Mouse (Mus musculus) urinary bladder, adult 2 months (tissue): ENCODE measurements at regions not wholly inside any gene's neighbourhood (a gene's known extent, or its start where the extent isn't known, plus 50 kb on each side); places are given as distances from the start of the nearest gene placed in this dataset.
A peak's percentile ranks its signal among the peaks of the same experiment; 100 is the strongest.

ENCODE experiments used
- DNase-seq: peaks from one replicate; pipeline ENCODE4 v3.0.0; 2022; ENCODE audit warnings: low spot score

DNA sequence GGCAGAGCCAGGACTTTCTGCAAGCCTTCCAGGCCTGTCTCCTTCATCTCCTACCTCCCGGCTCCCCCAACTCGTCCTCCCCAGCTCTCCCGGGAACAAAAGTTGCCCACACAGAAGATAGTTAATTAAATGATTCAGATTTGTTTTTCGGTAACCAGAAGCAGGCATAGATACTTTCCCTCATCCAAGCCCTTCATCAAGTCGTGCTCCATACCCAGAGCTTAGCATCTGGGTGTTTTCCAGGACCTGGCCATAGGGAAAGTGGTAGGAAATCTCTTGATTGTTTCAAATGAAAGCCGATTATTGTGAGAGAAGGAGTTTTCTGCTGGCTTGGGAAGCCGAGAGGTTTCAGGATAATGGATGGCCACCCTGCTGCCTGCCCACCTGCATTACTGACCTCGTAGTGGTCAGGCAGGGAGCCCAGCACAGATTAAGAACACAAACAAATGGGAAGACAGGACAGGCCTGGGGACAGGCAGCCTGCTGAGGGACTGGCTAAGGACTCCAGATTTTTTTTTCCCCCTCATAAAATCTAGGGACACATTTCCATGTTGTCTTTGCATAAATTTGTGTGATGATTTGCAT, 142.2 kb upstream of the Cadm1 start:
- DNase-seq = no peak

DNA sequence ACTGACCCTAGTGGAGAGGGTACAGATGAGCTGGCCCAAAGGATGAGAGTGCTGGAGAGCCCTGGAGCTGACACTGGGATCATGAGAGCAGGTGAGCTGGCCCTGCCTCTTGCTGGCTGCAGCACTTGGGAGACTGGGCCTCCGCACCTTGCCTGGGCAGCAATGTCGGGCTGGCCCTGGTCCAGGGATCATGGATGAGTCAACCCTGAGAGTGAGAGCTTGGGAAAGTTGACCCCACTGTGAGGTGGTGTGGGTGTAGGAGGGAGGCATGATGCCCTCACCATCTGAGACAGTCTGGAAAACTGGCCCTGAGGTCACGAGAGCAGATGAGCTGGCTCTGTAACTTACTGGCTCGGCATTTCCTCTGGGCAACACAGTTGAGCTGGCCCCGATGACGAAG, 140.1 kb upstream of the Cadm1 start:
- DNase-seq = no peak

DNA sequence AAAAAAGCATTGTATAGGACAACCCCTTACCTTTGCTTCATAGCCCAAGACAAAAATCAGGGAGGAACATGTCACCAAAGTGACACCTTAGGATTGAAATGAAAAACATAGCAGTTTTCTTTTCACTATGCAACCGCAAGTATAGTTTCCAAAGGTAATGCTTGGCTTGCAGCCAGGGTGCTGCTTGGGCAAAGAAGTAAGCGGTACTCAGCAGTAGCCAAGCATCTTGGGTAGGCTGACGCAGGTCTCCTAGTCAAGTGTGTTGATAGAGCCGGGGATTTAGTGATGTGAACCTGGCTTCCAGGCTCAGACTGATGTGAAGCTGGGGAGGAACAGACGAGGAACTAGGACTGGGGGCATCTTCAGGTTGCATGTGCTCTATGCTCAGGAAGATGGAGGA, 138.3 kb upstream of the Cadm1 start:
- DNase-seq = no peak

DNA sequence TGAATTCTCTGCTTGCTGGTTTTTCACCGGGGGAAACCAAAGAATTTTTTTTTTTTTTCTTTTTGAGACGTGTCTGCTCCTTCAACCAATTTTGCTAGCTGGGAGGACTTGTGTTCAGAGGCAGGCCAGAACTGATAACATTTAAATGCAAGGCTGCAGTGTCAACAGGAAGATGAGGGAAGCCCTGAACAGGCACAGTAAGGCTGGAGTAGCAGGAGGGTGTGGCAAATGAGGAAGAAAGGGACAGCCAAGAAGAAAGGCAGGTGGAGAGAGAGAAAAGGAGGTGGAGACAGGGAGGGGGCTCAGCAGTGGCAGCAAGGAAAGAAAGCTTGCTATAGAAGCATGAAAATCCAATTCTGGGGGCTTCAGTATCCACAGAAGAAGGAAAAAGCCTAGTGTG, 130.4 kb upstream of the Cadm1 start:
- no peak for DNase-seq

DNA sequence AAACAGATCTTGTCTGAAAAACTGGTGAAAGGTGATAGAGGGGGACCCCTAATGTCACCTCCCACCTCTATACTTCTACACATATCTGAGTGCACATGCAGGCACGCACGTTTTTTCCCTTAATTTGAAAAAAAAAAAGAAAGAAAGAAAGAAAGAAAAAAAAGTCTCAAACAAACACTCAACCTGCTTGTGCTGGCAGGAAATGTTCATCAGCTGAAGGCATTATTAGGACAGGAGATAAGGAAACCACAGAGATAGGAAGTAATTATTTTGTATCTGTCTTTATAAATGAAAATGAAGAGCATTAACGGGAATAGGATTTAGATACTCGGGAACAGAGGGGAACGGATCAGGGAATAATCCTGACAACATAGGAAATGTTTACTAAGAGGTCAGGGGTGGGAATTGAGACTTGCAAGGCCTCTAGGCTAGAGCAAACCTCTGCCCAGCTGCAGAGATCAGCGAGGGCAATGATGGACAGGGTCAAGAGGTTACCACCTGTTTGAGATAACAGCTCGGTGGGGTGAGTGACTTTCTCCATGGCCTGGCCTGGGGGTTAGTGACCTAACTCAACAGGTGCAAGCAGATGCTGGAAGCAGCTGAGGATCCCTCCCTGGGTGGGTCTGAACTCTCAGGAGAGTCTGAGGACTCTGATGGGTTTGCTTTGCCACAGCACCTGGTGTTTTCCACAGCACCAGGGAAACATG, 129.7 kb upstream of the Cadm1 start:
- DNase-seq = no peak

DNA sequence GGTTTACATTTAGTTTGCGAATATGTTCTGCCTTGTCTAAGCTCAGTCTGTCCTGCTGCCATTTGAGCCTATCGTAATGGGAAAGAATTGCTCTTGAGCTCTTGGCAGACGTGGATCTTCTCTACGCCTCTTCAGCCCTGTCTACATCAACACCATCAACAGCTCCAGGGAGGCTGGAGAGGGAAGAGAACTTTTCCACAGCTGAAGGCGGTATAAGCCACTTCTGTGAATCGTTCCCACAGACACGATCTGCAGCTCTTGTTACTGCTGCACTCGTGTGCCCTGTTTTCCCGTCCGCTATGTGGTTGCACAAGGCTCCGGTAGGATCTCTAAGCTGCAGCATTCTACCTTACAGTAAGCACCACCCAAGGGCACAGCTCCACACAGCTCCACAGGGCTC, 128.5 kb upstream of the Cadm1 start:
- DNase-seq = no peak

DNA sequence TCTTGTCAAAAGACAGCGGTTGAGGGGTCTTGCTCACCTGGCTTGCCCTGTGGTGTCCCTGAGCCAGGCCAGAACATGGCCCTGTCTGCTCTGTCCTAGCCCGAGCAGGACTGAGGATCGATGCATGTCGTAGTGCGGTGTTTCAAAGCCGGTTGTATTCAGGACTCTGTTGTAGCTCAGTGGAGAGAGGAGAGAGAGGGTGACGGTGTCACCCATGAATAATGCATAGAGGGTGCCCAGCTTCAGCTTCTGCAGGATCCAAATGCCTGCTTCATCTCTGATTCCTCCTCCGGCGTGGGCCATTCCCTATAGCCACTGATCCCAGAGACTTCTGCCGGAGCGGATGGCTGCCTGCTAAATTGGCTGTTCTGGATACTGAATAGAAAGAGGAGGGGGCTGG, 126.7 kb upstream of the Cadm1 start:
- no peak for DNase-seq

DNA sequence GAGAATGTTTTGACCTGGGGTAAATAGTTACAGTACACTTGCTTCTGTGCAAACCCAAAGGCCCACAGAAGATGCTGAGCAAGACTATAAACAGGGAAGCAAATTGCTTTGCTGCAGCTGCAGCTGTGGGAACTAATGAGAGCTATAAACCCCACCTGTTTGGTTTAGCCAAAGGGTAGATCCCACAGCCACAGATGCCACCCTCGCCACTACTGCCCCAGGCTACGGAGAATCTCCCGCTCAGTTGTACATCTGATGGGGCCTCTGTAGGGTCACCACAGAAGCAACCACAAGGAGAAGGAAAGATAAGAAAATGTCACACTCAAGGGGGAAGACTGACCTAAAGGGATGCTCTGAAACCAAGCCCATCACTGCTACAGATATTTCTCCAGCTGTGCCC, 125.2 kb upstream of the Cadm1 start:
- DNase-seq = no peak

DNA sequence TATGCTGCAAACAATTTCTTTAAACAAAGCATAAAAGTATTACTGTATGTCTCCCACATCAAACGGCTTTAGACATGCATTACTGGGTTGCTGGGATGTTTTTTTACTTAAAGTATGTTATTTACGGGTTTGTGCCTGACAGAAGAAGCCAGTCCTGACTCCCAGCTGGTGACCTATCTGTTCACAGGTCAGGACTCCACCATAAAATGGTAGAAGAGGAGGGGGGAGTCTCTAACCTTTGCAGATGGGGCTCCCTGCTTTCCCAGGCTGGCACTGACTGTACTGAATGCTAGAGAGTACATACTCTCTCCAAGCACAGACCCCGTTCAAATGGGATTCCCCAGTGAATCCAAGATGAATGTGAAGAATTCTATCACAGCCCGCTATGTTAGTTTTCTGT, 124.4 kb upstream of the Cadm1 start:
- no peak for DNase-seq

DNA sequence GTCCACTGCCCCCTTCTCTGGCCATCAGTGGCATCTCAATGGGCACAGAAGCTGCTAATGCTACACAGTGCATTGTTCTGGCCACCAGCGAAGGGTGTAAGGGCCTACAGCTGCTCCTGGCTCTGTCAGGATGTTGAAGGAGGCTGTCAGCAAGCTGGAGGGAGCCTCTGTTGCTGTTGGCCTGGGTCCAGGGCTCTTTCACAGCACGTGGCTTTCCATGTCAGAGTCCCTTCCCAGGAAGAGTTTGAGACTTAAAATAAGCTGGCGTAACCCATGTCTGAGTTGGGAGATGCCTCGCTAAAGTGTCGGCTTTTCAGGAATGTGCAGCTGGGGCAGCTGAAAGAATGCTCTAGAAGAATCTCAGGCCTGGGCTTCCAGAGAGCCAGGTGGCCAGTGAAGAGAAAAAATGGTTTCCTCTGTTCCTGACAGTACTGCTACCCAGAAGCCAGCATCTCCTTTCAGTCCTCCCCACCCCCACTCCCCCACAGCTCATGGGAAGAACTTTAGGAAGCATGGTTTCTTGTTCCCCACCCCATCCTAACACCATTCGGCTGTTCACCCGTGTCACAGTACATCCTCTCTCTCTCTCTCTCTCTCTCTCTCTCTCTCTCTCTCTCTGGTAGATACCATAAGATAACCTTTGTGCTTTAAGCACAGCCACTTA, 122.8 kb upstream of the Cadm1 start:
- DNase-seq = no peak

DNA sequence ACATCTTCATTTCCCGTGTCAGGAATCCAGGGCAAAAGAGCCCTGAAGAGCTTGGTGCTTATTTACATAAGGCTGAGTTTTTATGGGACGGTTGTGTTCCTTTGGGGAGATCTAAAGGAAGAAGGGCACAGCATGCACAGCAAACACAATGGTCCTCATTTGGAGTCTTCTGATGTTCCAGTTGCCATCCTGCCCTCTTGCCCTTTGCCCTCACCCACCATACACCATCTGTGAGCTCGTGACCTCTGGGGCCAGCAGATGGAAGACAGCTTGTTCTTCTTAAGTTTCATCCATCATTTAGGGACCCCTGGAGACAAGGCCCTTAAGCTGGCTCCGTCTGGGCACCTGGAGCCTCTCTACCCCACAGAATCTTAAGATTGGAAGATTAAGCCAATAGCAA, 121.9 kb upstream of the Cadm1 start:
- no peak for DNase-seq

DNA sequence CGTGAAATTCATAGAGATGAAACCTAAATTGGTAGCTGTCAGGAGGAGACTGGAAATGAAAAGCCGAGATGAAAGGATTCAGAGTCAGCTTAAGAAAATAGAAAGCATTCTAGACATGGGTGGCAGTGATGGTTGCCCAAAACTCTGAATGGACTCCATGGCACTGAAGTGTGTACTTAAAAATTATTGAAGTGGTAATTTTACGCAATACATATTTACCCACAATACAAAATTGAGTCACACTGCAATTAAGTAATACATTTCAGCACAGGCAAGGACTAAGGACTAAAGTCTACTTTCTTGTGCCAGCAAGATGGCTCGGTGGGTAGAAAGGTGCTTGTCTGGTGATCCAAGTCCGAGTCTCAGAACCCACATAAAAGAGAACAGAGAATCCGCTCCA, 120.4 kb upstream of the Cadm1 start:
- DNase-seq = no peak

DNA sequence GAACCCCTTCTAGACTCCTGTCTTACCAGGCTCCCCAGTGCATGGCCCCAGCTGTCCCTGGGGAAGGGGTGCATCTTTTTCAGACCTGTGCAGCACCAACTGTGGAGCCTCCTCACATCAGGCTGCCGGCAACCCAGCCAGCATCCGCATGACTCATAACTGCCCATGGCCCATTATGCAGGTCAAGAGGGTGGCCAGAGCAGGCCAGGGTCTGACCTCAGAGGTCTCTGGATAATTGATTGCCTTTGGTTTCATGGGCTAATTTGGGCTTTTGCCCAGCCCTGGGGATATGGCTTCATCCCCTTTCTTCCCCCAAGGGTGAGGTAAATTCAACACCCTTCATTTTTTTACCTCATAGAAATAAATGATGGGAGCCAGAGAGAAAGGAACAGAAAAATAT, 117.2 kb upstream of the Cadm1 start:
- DNase-seq = no peak

DNA sequence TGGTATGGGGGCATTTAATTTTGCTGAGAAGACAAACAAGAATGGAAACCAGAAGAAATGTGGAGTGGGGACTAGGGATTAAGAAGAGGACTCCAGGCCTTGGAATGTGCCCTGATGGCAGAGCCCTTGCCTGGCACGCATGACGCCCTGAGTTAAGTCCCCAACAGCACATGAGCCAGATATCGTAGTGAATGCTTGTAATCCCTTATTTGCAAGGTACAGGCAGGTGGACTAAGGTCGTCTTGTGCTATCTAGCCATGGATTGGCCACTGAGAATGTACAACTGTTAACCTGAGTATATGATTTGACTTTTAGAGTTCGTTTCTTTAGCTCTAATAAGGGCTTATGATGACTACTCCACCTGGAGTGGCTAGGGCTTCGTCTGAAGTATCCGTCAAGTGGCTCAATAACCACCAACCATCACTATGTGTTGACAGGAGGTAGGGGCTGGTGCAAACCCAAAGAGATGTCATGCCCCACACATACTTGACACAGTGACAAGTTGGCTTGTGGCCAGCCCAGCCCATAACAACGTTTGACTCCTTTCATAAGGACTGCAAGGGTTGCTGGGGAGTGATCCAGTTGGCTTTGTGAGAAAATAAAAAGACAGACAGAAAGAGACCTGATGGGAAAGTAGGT, 115.5 kb upstream of the Cadm1 start:
- DNase-seq = no peak

DNA sequence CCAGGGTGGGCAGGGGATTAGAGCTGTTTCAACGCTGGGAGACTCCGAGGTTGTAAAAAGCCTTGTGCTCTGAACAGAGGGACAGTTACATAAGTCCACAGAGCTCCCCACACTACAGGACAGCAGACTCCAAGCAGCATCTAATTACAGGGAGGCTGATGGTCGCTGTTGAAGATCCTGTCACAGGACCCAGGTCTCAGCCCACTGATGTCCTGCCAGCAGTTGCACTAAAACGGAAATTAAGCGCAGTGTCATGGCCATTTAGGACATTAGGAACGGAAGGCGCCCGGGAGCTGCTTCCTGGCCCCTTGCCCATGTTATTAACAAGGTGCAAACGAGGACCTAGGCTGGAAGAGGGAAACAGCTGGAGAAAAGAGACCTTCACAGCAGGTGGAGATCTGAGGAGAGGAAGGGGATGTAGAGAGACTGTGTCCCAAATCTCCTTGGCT, 107.8 kb upstream of the Cadm1 start:
- DNase-seq = no peak

DNA sequence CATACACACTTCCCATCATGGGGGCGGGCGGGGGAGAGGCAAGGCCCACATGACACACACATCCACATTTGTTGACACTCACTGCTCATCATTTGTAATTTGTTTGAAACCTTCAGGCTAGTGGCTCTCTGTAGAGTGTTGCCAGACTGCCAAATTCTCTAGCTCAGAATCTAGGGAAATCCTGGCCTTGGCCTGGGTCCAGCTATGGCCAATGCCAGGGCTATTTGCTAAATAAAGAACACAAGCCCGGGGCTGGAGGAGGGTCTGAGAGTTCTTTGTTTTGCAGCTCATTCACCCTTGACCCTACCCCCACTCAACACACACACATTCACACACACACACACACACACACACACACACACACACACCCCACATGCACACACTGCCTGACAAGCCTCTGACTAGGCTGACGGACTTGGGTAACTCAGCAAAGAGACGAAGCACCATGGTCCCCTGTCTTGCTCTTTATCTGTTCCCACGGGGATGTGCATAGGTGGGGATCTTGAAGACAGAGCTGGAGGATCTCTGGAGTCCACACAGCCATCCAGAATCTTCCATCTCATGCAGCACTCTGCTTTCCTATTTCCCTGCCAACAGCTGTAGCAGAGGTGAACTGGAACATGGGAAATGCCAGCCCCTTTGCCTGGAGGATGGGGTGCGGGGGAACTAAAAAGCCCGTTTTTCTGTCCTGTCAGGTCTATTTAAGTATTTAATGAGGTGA, 107.1 kb upstream of the Cadm1 start:
- DNase-seq = peak; percentile 32

DNA sequence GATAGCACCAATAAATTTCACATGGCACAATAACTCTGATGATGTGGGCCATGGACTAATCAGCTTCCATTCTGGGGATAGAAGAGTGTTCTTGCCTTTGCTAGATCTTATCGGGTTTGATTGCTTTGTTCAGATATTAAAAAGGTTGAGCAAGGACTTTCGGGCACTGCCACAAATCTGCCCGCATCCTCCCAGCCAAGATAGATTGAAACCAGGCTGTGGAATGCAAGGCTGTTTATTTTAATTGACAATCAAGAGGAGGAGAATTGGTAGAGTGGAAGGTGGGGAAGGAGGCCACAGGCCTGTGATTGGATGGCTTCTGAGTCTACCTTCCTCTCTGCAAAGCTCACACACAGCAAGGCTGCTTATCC, 106.5 kb upstream of the Cadm1 start:
- no peak for DNase-seq

DNA sequence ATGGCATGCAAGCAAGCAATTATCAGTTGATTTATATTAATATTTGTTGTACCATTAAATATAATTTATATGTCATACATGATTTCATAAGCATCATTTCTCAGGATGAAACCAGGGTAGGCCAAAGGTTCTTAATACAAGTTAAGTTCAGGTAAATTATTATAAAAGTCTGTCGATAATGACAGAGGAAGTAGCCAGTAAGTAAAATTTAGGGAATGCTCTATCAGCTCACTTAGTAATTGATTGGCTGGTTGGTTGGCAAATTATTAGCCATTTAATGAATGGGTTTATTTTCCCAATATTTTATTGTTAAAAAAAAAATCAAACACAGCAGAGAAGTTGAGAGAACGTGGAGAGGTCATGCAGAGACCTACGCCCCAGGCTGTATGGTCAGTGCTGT, 105.8 kb upstream of the Cadm1 start:
- DNase-seq = no peak

DNA sequence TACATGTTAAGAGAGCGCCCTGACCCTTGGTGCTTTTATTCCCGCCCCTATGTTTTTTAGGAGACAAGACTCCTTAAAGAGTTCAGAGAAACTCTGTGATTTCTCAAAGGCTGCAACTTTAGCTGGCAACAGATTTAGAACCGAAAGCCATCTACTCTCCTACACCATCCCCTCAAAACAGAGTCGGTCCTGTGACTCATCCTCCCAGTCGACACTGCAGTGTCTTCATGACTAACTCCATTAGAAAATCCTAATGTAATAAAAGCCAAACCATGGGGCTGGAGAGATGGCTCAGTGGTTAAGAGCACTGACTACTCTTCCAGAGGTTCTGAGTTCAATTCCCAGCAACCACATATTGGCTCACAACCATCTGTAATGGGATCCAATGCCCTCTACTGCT, 103.3 kb upstream of the Cadm1 start:
- DNase-seq = no peak

DNA sequence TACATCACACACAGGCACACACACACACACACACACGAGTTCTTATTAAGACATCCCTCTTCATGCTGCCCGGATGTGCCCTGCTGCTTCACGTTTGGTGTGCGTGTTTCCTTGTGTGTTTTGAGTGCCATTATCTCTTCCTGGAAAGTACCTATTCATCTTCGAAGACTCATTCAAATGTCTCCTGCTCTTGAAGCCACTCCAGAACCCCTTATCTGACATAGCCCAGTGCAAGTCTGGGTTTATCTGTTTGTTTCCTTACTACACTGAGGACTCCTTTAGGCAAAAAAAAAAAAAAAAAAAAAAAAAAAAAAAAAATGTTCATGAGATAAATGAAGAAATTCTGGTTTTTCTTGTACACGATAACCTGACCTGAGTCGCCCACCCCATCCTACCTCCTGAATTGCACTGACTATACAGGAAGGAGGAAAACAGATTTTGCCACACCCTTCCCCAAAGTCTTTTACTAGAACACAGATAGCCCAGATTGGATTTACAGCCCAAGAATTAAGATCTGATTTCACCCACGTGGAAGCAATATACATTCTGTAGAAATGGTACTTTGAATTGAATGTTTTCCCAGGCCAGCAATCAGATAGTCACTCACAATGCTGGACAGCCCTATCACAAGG, 101.1 kb upstream of the Cadm1 start:
- no peak for DNase-seq

DNA sequence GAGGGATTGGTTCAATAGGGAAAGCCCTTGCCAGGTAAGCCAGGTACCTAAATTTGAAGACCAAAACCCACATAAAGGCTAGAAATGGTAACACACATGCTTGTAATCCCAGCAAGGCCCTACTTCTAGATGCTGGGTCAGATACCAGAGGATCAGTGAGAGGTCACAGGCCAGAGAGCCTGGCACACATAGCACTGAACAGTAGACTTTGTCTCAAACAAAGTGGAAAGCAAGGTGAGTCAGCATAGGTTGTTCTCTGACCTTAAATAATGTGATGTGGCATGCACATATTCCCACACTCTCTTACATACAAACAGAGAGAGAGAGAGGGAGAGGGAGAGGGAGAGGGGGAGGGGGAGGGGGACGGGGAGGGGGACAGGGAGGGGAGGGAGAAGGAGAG, 100.3 kb upstream of the Cadm1 start:
- no peak for DNase-seq

DNA sequence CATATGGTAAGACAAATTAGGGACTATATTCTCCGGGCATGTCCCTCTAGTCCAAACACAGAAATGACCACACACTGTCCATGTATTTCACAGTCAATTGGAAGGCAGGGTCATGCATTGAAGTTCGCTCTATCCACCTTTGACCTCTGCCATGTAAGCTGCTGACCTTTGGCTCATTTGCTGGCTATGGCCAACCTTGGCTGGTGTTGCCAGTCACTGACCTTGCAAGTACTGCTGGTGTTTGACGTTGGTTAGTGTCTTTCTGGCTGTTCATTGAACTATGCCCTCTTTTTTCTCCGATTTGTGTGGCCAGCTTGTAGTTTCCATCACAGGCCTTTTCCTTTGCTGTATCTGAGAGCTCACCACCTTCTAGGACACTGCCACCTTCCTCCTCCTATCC, 97.3 kb upstream of the Cadm1 start:
- DNase-seq = no peak
